Mouse (Mus musculus) cerebellum, adult 9-10 months (tissue): ENCODE results near the gene Sox18.

Experiments
- DNase-seq: peaks from one replicate; pipeline ENCODE4 v3.0.0; 2022

Gene Sox18

DNA sequence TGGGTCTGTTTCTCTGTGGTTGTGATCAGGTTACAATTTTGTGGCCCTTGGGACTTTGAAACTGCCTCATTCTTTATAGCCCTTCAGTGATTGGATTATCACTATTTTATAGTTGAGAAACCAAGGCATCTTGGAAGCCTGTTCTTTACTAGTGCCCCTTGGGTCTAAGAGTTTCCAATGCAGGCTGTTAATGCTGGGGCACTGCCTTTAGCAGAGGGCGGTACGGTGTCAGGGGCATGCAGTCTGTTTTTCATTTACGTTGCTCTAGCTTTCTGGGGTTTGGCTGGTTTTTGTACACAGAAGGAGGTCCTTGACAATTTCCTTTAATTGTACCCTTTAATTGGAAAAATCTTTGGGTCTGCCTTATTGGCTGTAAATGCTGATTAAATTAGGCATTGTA, 25.8 kb downstream of the Sox18 start:
- no peak for DNase-seq

DNA sequence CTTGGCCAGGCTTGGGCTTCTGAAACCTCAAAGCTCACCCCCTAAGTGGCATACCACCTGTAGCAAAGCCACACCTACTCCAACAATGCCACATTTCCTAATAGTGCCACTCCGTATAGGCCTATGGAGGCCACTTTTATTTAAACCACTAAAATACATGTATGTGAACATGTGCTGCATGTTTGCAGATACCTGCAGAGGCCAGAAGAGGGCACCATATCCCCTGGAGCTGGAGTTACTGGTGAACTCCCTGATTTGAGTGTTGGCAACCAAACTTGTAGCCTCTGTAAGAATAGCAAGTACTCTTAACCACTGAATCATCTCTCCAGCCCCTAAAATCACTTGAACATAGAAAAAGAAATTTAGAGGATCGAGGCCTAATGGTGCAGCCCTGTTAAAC, 27.1 kb downstream of the Sox18 start:
- DNase-seq: peak; percentile 38

DNA sequence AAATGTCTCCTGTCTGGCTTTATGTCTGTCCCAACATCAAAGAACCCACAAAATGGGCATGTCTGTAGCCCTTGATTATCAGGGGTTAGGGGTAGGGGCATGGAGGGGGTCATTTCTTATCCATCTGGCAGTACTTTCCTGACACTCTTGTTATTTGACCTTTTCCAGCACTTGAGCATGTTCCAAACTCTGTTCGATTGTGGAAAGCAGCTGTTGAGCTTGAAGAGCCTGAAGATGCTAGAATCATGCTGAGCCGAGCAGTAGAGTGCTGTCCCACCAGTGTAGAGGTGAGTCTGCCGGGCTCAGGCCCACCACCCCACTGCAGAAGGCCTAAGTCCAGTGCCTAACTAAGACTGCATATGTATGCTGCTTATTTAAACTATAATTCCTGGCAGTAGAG, 35.6 kb downstream of the Sox18 start:
- no peak for DNase-seq

DNA sequence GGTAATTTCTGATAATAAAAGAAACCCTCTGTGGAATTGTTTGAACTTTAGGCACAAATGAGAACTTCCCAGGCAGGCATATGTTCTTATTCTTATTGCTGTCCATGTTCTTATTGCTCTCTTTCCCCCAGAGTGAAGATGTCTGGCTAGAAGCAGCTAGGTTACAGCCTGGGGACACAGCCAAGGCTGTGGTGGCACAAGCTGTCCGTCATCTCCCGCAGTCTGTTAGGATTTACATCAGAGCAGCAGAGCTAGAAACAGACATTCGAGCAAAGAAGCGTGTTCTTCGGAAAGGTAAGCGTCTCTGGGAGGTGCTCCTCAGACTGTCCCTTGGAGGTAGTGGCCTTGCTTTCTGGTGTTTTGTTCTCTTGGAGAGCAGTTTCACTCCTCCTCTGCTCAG, 38.8 kb downstream of the Sox18 start:
- peak; percentile 73 for DNase-seq

DNA sequence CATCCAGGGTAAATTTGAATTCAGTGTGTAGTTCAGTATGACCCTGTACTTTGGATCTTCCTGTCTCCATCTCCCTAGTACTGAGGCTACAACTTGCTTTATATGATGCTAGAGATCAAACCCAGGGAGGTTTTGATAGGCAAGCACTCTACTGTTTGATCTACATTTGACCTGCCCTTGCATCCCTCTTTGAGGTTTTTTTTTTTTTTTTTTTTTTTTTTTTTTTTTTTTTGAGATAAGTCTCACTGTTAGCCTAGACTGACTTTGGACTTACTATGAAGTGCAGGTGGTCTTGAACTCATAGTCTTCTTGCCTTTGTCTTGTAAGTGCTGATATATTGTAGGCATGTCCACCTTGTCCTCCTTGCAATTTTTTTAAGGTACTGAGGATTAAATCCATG, 43.0 kb downstream of the Sox18 start:
- DNase-seq: no peak

DNA sequence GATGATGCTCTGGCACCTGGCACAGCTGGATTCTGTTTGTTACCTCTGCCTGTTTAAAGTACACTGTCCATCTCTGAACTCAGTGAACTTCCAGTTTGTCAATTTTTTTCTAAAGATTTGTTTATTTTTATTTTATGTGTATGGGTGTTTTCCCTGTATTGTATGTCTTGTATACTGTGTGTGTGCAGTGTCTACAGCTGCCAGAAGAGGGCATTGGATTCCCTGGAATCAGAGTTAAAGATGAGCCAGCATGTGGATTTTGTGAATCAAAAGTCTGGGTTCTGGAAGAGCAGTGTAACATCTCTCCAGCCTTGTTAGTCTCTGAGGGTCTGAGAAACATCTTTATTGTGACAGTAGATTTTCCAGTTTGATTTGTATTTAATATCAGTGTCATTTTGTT, 48.0 kb downstream of the Sox18 start:
- no peak for DNase-seq
